Mouse (Mus musculus) MEL (cell line): ENCODE measurements at regions not wholly inside any gene's neighbourhood (a gene's known extent, or its start where the extent isn't known, plus 50 kb on each side); places are given as distances from the start of the nearest gene placed in this dataset.

Source experiments
- CTCF ChIP-seq, 3 experiments: IDR thresholded peaks in 2 of 3; conservative IDR thresholded peaks in 1 of 3; 2 replicates each; pipeline ENCODE4 v1.5.1; 2011 to 2012; ENCODE audit warnings: low read length in 3 of 3, low read depth in 2 of 3, mild to moderate bottlenecking in 2 of 3, improper control_type of control experiment in 1 of 3, inconsistent platforms in 1 of 3, mixed read lengths in 1 of 3, moderate library complexity in 1 of 3; ENCODE audit not compliant: control insufficient read depth in 1 of 3, insufficient read depth in 1 of 3, poor library complexity in 1 of 3, severe bottlenecking in 1 of 3
- EP300 ChIP-seq, 2 experiments: IDR thresholded peaks; 2 replicates each; pipeline ENCODE4 v1.6.1; 2011; ENCODE audit warnings: improper control_type of control experiment in 2 of 2, low read length in 2 of 2, low read depth in 1 of 2, mild to moderate bottlenecking in 1 of 2
- ETS1 ChIP-seq: IDR thresholded peaks from 2 replicates; pipeline ENCODE4 v1.6.1; 2012; ENCODE audit warnings: low read depth, mild to moderate bottlenecking, inconsistent platforms, low read length, improper control_type of control experiment, moderate library complexity
- HCFC1 ChIP-seq: IDR thresholded peaks from 2 replicates; pipeline ENCODE4 v1.6.1; 2012; ENCODE audit warnings: low read depth, mild to moderate bottlenecking, inconsistent platforms, low read length, improper control_type of control experiment, moderate library complexity
- JUND ChIP-seq: IDR thresholded peaks from 2 replicates; pipeline ENCODE4 v1.6.1; 2011; ENCODE audit warnings: low read depth, mild to moderate bottlenecking, improper control_type of control experiment, low read length
- KAT2A ChIP-seq: conservative IDR thresholded peaks from 2 replicates; pipeline ENCODE4 v1.6.1; 2012; ENCODE audit warnings: low read depth, low read length, improper control_type of control experiment, inconsistent platforms
- MAX ChIP-seq: IDR thresholded peaks from 2 replicates; pipeline ENCODE4 v1.6.1; 2011; ENCODE audit warnings: low read length, improper control_type of control experiment
- MEF2A ChIP-seq: IDR thresholded peaks from 2 replicates; pipeline ENCODE4 v1.6.1; 2014; ENCODE audit warnings: low read depth, mild to moderate bottlenecking, inconsistent platforms, low read length, improper control_type of control experiment; ENCODE audit not compliant: poor library complexity, insufficient replicate concordance, severe bottlenecking; ENCODE audit errors: extremely low read depth
- POLR2A ChIP-seq, 2 experiments: IDR thresholded peaks; 2 replicates each; pipeline ENCODE4 v1.6.1; 2011 to 2012; ENCODE audit warnings: low read length in 2 of 2, mild to moderate bottlenecking in 2 of 2, control low read depth in 1 of 2, improper control_type of control experiment in 1 of 2, low read depth in 1 of 2, moderate library complexity in 1 of 2; ENCODE audit not compliant: control insufficient read depth in 1 of 2, insufficient read depth in 1 of 2, poor library complexity in 1 of 2
- USF1 ChIP-seq: IDR thresholded peaks from 2 replicates; pipeline ENCODE4 v1.6.1; 2014; ENCODE audit warnings: low read depth, mild to moderate bottlenecking, inconsistent platforms, low read length, improper control_type of control experiment, moderate library complexity
- ZKSCAN1 ChIP-seq: IDR thresholded peaks from 2 replicates; pipeline ENCODE4 v1.6.1; 2012; ENCODE audit warnings: low read depth, mild to moderate bottlenecking, inconsistent platforms, low read length, improper control_type of control experiment, moderate library complexity
- ZNF384 ChIP-seq: IDR thresholded peaks from 2 replicates; pipeline ENCODE4 v1.6.1; 2012; ENCODE audit warnings: low read depth, mild to moderate bottlenecking, inconsistent platforms, low read length, improper control_type of control experiment

- TF ChIP-seq EP300 (IDR thresholded peaks at IDR 0.05; ENCODE audit: low read depth in 1 of 2, low read length in 2 of 2) (no peak), CTCF (IDR thresholded peaks at IDR 0.05 in 2 of 3, conservative IDR thresholded peaks at IDR 0.05 in 1 of 3; ENCODE audit: control insufficient read depth in 1 of 3, insufficient read depth in 1 of 3, low read depth in 2 of 3, low read length in 3 of 3, poor library complexity in 1 of 3, severe bottlenecking in 1 of 3) (no peak), JUND (no peak), MEF2A (no peak), POLR2A (IDR thresholded peaks at IDR 0.05; ENCODE audit: control insufficient read depth in 1 of 2, insufficient read depth in 1 of 2, low read depth in 1 of 2, low read length in 2 of 2, poor library complexity in 1 of 2) (no peak), MAX (no peak), HCFC1 (no peak), ETS1 (no peak), KAT2A (no peak), ZKSCAN1 (no peak), ZNF384 (no peak), USF1 (no peak)
Observed at GRCm38 (mm10) chr1:146312547-146312946, 182.0 kb upstream of the Brinp3 start.
